Mouse (Mus musculus) limb, embryonic 14.5 days (tissue): ENCODE data around the gene Olfr527. TPM values are rescaled to one million over a fixed set of nuclear protein-coding genes. Genes with fewer than 3 reads are reported as not detected.

ENCODE experiments used
- ATAC-seq: fragments of 200-750 bp; cut with Nextera tagmentation; 2 replicates; pipeline ENCODE4 v1.8.0; 2017; ENCODE audit warnings: low read depth, moderate number of reproducible peaks, moderate TSS enrichment; ENCODE audit not compliant: low FRiP score
- DNase-seq: peaks from one replicate; pipeline ENCODE4 v3.0.0-alpha.2; 2015; ENCODE audit warnings: low spot score
- H3K27ac ChIP-seq: fragments of 300-500 bp; sonication (generic); replicated peaks from 2 replicates; pipeline ENCODE4 v1.5.1; 2014; ENCODE audit warnings: low read depth, mild to moderate bottlenecking, low read length, moderate library complexity, mixed read lengths
- H3K27me3 ChIP-seq: fragments of 300-500 bp; sonication (generic); 2 replicates; pipeline ENCODE4 v1.6.1; 2014; ENCODE audit warnings: low read length, mixed read lengths; ENCODE audit not compliant: control insufficient read depth, insufficient read depth
- H3K36me3 ChIP-seq: fragments of 300-500 bp; sonication (generic); 2 replicates; pipeline ENCODE4 v1.6.1; 2014; ENCODE audit warnings: mild to moderate bottlenecking, low read length, moderate library complexity, mixed read lengths; ENCODE audit not compliant: control insufficient read depth, insufficient read depth
- H3K4me1 ChIP-seq: fragments of 300-500 bp; sonication (generic); 2 replicates; pipeline ENCODE4 v1.6.1; 2014; ENCODE audit warnings: antibody characterized with exemption, low read length, mixed read lengths; ENCODE audit not compliant: control insufficient read depth, insufficient read depth
- H3K4me2 ChIP-seq: fragments of 300-500 bp; sonication (generic); replicated peaks from 2 replicates; pipeline ENCODE4 v1.6.1; 2014; ENCODE audit warnings: low read depth, mild to moderate bottlenecking, low read length, moderate library complexity; ENCODE audit not compliant: severe bottlenecking
- H3K4me3 ChIP-seq: fragments of 300-500 bp; sonication (generic); replicated peaks from 2 replicates; pipeline ENCODE4 v1.5.1; 2014; ENCODE audit warnings: low read length
- H3K9ac ChIP-seq: fragments of 300-500 bp; sonication (generic); 2 replicates; pipeline ENCODE4 v1.6.1; 2014; ENCODE audit warnings: mild to moderate bottlenecking, low read depth, low read length, moderate library complexity; ENCODE audit not compliant: severe bottlenecking
- H3K9me3 ChIP-seq: fragments of 300-500 bp; sonication (generic); 2 replicates; pipeline ENCODE4 v1.6.1; 2016; ENCODE audit warnings: low read length; ENCODE audit not compliant: control insufficient read depth
- POLR2A ChIP-seq: fragments of 200-500 bp; IDR thresholded peaks from 2 replicates; pipeline ENCODE4 v1.8.0; 2012; ENCODE audit warnings: inconsistent platforms, mild to moderate bottlenecking, moderate library complexity, borderline replicate concordance; ENCODE audit not compliant: insufficient read depth, insufficient read length; ENCODE audit errors: extremely low read depth
- WGBS: fragments of 180-500 bp; shearing (Covaris S2); extraction: QIAGEN DNeasy Blood & Tissue Kit; methylation state at CpG from one replicate; pipeline ENCODE4 v1.1.7; 2014; 5-methylcytosine and 5-hydroxymethylcytosine counted together
- polyA plus RNA-seq, 2 experiments: library from polyadenylated mRNA; depleted of rRNA in 1 of 2; stranded (reverse) in 1 of 2; unstranded in 1 of 2; fragments of >200 nt; fragmentation: Nextera tagmentation in 1 of 2; extraction: Ambion mirVana in 1 of 2; gene quantifications; 2 replicates each; pipeline versions ENCODE4 v1.2.1 to v1.2.3; 2012 to 2014

The Olfr527 gene
- not detected in 2 replicates for polyA plus RNA-seq (2012; rRNA removed)
- not detected in 2 replicates for polyA plus RNA-seq (2014; fragmentation: Nextera tagmentation; extraction: Ambion mirVana)

- ATAC-seq (no peak), DNase-seq (no peak)
- TF ChIP-seq POLR2A, result no peak
- Histone ChIP-seq H3K36me3 (no peaks in the 10 kb centered on the region), H3K9me3 (no peaks in the 10 kb centered on the region), H3K4me2 (no peak within 1 kb of the TSS), H3K4me1 (no peaks in the 10 kb centered on the region), H3K9ac (no peak within 1 kb of the TSS), H3K27me3 (no peaks in the 10 kb centered on the region), H3K27ac (no peak within 1 kb of the TSS), H3K4me3 (no peak within 1 kb of the TSS)
- WGBS, result 58% methylated on average over 2 of the region's 2 CpGs
Observed at GRCm38 (mm10) chr7:140333717-140334116, at the start of gene Olfr527. Olfr527 (plus strand) TSS chr7:140334017.

GRCm38 (mm10) chr7:140295746-140296145 lies 38.1 kb upstream of the Olfr527 start:
- 89% methylated on average over 9 of the region's 9 CpGs for WGBS
- ATAC-seq, result no peak
- no peaks in the 10 kb centered on the region for H3K4me1 ChIP-seq

GRCm38 (mm10) chr7:140296876-140297275 lies 36.9 kb upstream of the Olfr527 start:
- Histone ChIP-seq H3K36me3 (no peaks in the 10 kb centered on the region), H3K9ac (no peak overlapping the region), H3K4me1 (no peaks in the 10 kb centered on the region), H3K27me3 (no peaks in the 10 kb centered on the region), H3K4me2 (no peak overlapping the region), H3K4me3 (no peak overlapping the region), H3K27ac (no peak overlapping the region), H3K9me3 (no peaks in the 10 kb centered on the region)
- no peak for TF ChIP-seq POLR2A
- ATAC-seq (no peak), DNase-seq (no peak)
- WGBS, result 70% methylated on average over 6 of the region's 6 CpGs

More at GRCm38 (mm10) chr7:140295746-140296145, 38.1 kb upstream of the Olfr527 start:
- Histone ChIP-seq H3K9me3 (no peaks in the 10 kb centered on the region), H3K27me3 (no peaks in the 10 kb centered on the region), H3K4me2 (no peak overlapping the region), H3K9ac (no peak overlapping the region), H3K4me3 (no peak overlapping the region), H3K36me3 (no peaks in the 10 kb centered on the region), H3K27ac (no peak overlapping the region)
- TF ChIP-seq POLR2A, result no peak
- DNase-seq, result no peak

GRCm38 (mm10) chr7:140299416-140299815 lies 34.4 kb upstream of the Olfr527 start:
- ATAC-seq (no peak), DNase-seq (no peak)
- H3K36me3 ChIP-seq, result no peaks in the 10 kb centered on the region
- WGBS, result 92% methylated on average over 3 of the region's 3 CpGs
- H3K4me3 ChIP-seq, result no peak overlapping the region
- no peak overlapping the region for H3K9ac ChIP-seq
- no peaks in the 10 kb centered on the region for H3K27me3 ChIP-seq
- no peak overlapping the region for H3K27ac ChIP-seq
- H3K4me2 ChIP-seq, result no peak overlapping the region
- TF ChIP-seq POLR2A, result no peak
- no peaks in the 10 kb centered on the region for H3K9me3 ChIP-seq
- H3K4me1 ChIP-seq, result no peaks in the 10 kb centered on the region

- H3K9me3 ChIP-seq, result no peaks in the 10 kb centered on the region
- H3K27me3 ChIP-seq, result no peaks in the 10 kb centered on the region
- WGBS, result 79% methylated on average over 3 of the region's 3 CpGs
- H3K4me3 ChIP-seq, result no peak overlapping the region
- DNase-seq (no peak), ATAC-seq (no peak)
- no peak overlapping the region for H3K4me2 ChIP-seq
- H3K36me3 ChIP-seq, result no peaks in the 10 kb centered on the region
- H3K4me1 ChIP-seq, result no peaks in the 10 kb centered on the region
- no peak overlapping the region for H3K9ac ChIP-seq
- no peak overlapping the region for H3K27ac ChIP-seq
- TF ChIP-seq POLR2A, result no peak
Observed at GRCm38 (mm10) chr7:140319861-140320385, 13.9 kb upstream of the Olfr527 start.
